Mouse (Mus musculus) forebrain, embryonic 11.5 days (tissue): ENCODE measurements at regions not wholly inside any gene's neighbourhood (a gene's known extent, or its start where the extent isn't known, plus 50 kb on each side); places are given as distances from the start of the nearest gene placed in this dataset.

Source experiments
- ATAC-seq: fragments of 200-750 bp; cut with Nextera tagmentation; replicated peaks from 2 replicates; pipeline ENCODE4 v1.8.0; 2017; ENCODE audit warnings: moderate TSS enrichment; ENCODE audit not compliant: low FRiP score
- DNase-seq: peaks from one replicate; pipeline ENCODE4 v3.0.0-alpha.2; 2017; ENCODE audit warnings: low spot score
- H3K27ac ChIP-seq: fragments of 300-500 bp; sonication (generic); 2 replicates; pipeline ENCODE4 v1.5.1; 2014; ENCODE audit warnings: low read depth, low read length
- H3K27me3 ChIP-seq: fragments of 300-500 bp; sonication (generic); 2 replicates; pipeline ENCODE4 v1.6.1; 2014; ENCODE audit warnings: mild to moderate bottlenecking, low read length, mixed read lengths; ENCODE audit not compliant: control insufficient read depth, insufficient read depth
- H3K36me3 ChIP-seq: fragments of 300-500 bp; sonication (generic); 2 replicates; pipeline ENCODE4 v1.6.1; 2014; ENCODE audit warnings: mild to moderate bottlenecking, low read length, moderate library complexity, mixed read lengths; ENCODE audit not compliant: control insufficient read depth, insufficient read depth
- H3K4me1 ChIP-seq: fragments of 300-500 bp; sonication (generic); replicated peaks from 2 replicates; pipeline ENCODE4 v1.6.1; 2014; ENCODE audit warnings: low read length, mixed read lengths; ENCODE audit not compliant: control insufficient read depth, insufficient read depth
- H3K4me2 ChIP-seq: fragments of 300-500 bp; sonication (generic); 2 replicates; pipeline ENCODE4 v1.6.1; 2014; ENCODE audit warnings: low read depth, mild to moderate bottlenecking, low read length, moderate library complexity, mixed read lengths; ENCODE audit not compliant: severe bottlenecking
- H3K4me3 ChIP-seq: fragments of 300-500 bp; sonication (generic); 2 replicates; pipeline ENCODE4 v1.5.1; 2014; ENCODE audit warnings: low read depth, low read length
- H3K9ac ChIP-seq: fragments of 300-500 bp; sonication (generic); 2 replicates; pipeline ENCODE4 v1.6.1; 2014; ENCODE audit warnings: low read length
- H3K9me3 ChIP-seq: fragments of 300-500 bp; sonication (generic); 2 replicates; pipeline ENCODE4 v1.6.1; 2016; ENCODE audit warnings: low read length, mixed read lengths; ENCODE audit not compliant: control insufficient read depth
- WGBS: fragments of 180-500 bp; shearing (Covaris S2); extraction: QIAGEN DNeasy Blood & Tissue Kit; methylation state at CpG from one replicate; pipeline ENCODE4 v1.1.7; 2014; 5-methylcytosine and 5-hydroxymethylcytosine counted together

DNA sequence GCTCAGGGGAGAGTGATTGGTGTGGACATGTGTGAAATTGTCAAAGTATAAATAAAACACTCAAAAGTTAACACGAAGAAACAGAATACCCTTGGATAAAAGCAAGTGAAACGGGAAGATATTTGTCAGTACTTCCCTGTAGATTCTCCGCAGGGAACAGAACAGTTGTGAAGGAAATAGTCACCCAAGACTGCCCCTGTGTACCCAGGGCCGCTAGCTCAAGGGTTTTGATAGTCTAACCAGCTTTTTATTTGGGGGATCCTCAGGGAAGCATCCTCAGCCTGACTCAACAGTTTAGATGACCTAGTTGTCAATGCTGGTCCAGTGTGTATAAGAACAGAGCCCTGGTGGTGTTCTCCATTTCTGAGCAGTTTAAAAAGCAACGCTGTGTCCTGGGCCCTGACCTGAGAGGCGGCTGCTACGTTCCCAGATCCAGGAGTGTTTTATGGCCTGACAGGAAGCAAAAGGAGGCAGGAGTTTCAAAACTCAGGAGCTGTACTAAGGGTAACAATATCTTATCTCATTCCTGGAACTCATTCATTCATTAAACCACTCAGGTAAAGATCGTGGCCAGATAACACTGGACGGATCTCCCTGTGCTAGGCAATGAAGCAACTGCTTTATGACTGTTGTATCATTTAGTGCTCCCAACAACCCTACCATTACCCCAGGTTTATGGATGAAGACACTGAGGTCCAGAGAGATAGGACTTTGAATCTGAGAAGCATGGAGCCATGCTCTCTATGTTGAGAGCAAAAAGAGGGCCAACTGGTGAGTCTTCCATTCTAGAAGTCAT lies 359.8 kb upstream of the Maf start:
- WGBS = 88% methylated on average over 9 of the region's 9 CpGs
- no peak overlapping the region for H3K4me3 ChIP-seq
- no peak overlapping the region for H3K27ac ChIP-seq

DNA sequence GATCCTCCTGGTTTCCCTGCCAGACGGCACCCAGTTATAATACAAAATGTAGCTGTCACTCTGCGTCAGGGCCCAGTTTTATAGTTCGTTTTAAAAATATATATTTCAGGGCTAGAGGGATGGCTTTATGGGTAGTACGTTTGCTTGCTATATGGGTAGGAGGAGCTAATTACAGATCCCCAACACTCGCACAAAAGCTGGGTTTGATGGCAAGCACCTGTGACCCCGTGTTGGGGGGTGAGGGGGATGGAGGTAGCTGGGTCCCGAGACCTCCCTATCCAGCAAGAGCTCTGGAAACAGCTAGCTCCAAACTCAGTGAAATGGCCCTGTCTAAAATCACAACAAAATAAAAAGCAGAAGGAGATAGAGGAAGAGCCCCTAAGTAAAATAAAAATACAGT lies 358.3 kb upstream of the Maf start:
- Histone ChIP-seq H3K9ac (no peak overlapping the region), H3K4me1 (no peaks in the 10 kb centered on the region), H3K9me3 (no peaks in the 10 kb centered on the region), H3K27me3 (no peaks in the 10 kb centered on the region), H3K4me2 (no peak overlapping the region), H3K27ac (no peak overlapping the region), H3K36me3 (no peaks in the 10 kb centered on the region), H3K4me3 (no peak overlapping the region)
- ATAC-seq = no peak
- WGBS = 91% methylated on average over 7 of the region's 7 CpGs
- no peak for DNase-seq

More for the DNA sequence above, 359.8 kb upstream of the Maf start:
- H3K9ac ChIP-seq = no peak overlapping the region
- no peak for ATAC-seq
- no peak for DNase-seq
- no peak overlapping the region for H3K4me2 ChIP-seq
- H3K27me3 ChIP-seq = no peaks in the 10 kb centered on the region
- H3K9me3 ChIP-seq = no peaks in the 10 kb centered on the region
- H3K36me3 ChIP-seq = no peaks in the 10 kb centered on the region
- no peaks in the 10 kb centered on the region for H3K4me1 ChIP-seq

- 91% methylated on average over 7 of the region's 7 CpGs for WGBS
Observed at GRCm38 (mm10) chr8:116065327-116065726, 357.7 kb upstream of the Maf start.

DNA sequence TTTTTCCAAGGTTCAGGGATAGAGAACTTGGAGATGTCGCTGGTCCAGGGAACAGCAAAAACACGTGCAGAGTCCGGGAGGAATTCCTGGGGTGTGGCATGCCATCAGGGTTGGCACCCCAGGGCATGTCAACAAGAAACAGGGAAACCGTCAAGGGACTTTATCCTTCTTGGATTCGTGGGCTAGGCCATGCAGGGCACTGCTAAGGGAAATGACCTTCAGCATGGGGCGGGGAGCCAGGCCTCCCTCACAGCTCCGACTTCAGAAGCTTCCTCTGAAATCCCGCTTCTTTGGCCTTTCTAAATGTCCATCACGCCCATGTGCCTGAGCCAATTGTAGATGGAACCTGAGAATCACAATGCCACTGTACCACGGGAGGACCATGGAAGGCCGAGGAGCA lies 357.0 kb upstream of the Maf start:
- no peak overlapping the region for H3K27ac ChIP-seq
- DNase-seq = no peak
- H3K9me3 ChIP-seq = no peaks in the 10 kb centered on the region
- H3K9ac ChIP-seq = no peak overlapping the region
- H3K27me3 ChIP-seq = no peaks in the 10 kb centered on the region
- WGBS = 86% methylated on average over 11 of the region's 11 CpGs
- no peak overlapping the region for H3K4me3 ChIP-seq
- H3K36me3 ChIP-seq = no peaks in the 10 kb centered on the region
- H3K4me2 ChIP-seq = no peak overlapping the region
- ATAC-seq = no peak
- H3K4me1 ChIP-seq = no peaks in the 10 kb centered on the region

More at GRCm38 (mm10) chr8:116065327-116065726, 357.7 kb upstream of the Maf start:
- ATAC-seq (no peak), DNase-seq (no peak)
- Histone ChIP-seq H3K9ac (no peak overlapping the region), H3K4me2 (no peak overlapping the region), H3K27ac (no peak overlapping the region), H3K4me1 (no peaks in the 10 kb centered on the region), H3K27me3 (no peaks in the 10 kb centered on the region), H3K9me3 (no peaks in the 10 kb centered on the region), H3K36me3 (no peaks in the 10 kb centered on the region), H3K4me3 (no peak overlapping the region)

- Histone ChIP-seq H3K27me3 (no peaks in the 10 kb centered on the region), H3K4me2 (no peak overlapping the region), H3K4me3 (no peak overlapping the region), H3K9me3 (no peaks in the 10 kb centered on the region), H3K36me3 (no peaks in the 10 kb centered on the region), H3K4me1 (no peaks in the 10 kb centered on the region), H3K9ac (no peak overlapping the region), H3K27ac (no peak overlapping the region)
- 87% methylated on average over 5 of the region's 5 CpGs for WGBS
- ATAC-seq = no peak
- no peak for DNase-seq
Observed at GRCm38 (mm10) chr8:116063541-116063940, 355.9 kb upstream of the Maf start.

DNA sequence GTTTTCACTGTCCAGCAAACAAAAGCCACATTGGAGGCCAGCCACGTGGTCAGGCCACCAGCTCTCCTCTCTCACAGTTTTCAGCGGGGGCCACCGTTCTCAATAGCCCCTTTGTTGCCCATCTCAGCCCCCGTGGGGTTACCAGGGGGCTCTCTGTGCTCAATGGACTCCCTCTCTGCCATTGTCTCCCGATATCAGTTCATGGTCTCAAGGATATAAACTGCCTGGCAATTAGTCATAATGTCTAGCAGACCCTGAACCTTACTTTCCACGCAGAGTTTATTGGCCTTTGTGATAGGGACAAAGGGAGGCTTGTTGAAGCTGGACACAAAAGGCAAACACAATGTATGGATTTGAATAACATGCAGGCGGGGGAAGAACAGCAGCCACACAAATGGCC lies 345.9 kb upstream of the Maf start:
- H3K4me3 ChIP-seq = no peak overlapping the region
- peak; percentile 79 for DNase-seq
- 5% methylated on average over 7 of the region's 7 CpGs for WGBS
- H3K9ac ChIP-seq = no peak overlapping the region
- H3K4me1 ChIP-seq = peaks cover 15% of the 10 kb centered on the region
- H3K4me2 ChIP-seq = no peak overlapping the region
- no peaks in the 10 kb centered on the region for H3K36me3 ChIP-seq
- no peaks in the 10 kb centered on the region for H3K9me3 ChIP-seq
- ATAC-seq = peak; percentile 93
- peak overlapping the region; percentile 53 for H3K27ac ChIP-seq
- no peaks in the 10 kb centered on the region; the same call in 1 of the 2 replicates for H3K27me3 ChIP-seq

- Histone ChIP-seq H3K4me2 (no peak overlapping the region), H3K27ac (peak overlapping the region; percentile 53), H3K4me3 (no peak overlapping the region), H3K36me3 (no peaks in the 10 kb centered on the region), H3K4me1 (peaks cover 15% of the 10 kb centered on the region), H3K27me3 (no peaks in the 10 kb centered on the region; the same call in 1 of the 2 replicates), H3K9ac (no peak overlapping the region), H3K9me3 (no peaks in the 10 kb centered on the region)
- peak; percentile 4; the same call in 1 of the 2 replicates for ATAC-seq
- 49% methylated on average over 6 of the region's 6 CpGs for WGBS
- peak; percentile 51 for DNase-seq
Observed at GRCm38 (mm10) chr8:116053043-116053442, 345.4 kb upstream of the Maf start.

GRCm38 (mm10) chr8:116048480-116048879 lies 340.9 kb upstream of the Maf start:
- Histone ChIP-seq H3K9ac (no peak overlapping the region), H3K27me3 (no peaks in the 10 kb centered on the region), H3K36me3 (no peaks in the 10 kb centered on the region), H3K27ac (no peak overlapping the region), H3K4me1 (peaks cover 7% of the 10 kb centered on the region), H3K4me3 (no peak overlapping the region), H3K4me2 (no peak overlapping the region), H3K9me3 (no peaks in the 10 kb centered on the region)
- no peak for ATAC-seq
- DNase-seq = no peak
- 88% methylated on average over 10 of the region's 10 CpGs for WGBS

GRCm38 (mm10) chr8:116046859-116047258 lies 339.3 kb upstream of the Maf start:
- no peaks in the 10 kb centered on the region for H3K36me3 ChIP-seq
- 89% methylated on average over 3 of the region's 3 CpGs for WGBS
- H3K9ac ChIP-seq = no peak overlapping the region
- no peak overlapping the region for H3K4me3 ChIP-seq
- H3K4me2 ChIP-seq = no peak overlapping the region
- H3K9me3 ChIP-seq = no peaks in the 10 kb centered on the region
- DNase-seq (no peak), ATAC-seq (no peak)
- no peaks in the 10 kb centered on the region for H3K27me3 ChIP-seq
- H3K27ac ChIP-seq = no peak overlapping the region
- no peaks in the 10 kb centered on the region for H3K4me1 ChIP-seq
